Comparison of ENCODE assay signal across 19 mouse cellular contexts in the genomic region with DNA sequence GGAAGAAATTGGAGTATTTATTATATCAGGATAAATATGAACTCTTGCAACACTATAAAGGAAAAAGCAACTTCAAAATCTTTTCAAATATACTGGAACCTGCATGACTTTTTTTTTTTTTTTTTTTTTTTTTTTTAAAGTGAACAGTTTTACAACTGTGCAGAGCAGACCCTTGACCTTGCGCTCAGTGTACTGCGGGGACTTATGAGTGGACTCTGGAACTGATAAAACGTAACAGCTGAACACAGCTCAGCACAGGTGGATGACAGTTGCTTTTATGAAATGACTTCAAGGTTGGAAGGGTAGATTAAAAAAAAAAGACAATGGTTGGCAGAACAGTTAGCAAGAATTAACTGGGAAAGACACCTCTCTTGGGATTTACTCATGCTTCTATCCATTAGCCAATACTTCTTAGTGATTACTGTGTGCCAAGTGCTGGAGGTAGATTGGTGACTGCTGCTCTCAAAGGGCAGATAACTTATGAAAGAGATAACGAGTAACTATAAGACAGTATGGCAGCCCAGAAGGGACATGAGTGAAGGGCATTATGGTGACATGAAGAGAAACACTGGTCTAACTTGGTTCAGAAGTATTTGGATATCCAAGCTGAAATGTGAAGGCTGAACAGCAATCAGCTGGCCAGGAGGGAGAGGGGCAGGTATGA. TPM values are rescaled to one million over a fixed set of nuclear protein-coding genes. Genes with fewer than 3 reads are reported as not detected.
"Had no signal": no experiment of that assay in that cellular context is flagged by ENCODE, and none has a peak within 500 bp of the region (broad histone marks: within the 10 kb centered on the region; RNA-seq: fewer than 3 reads in every experiment).

No protein-coding gene starts in this region.

- H3K27ac ChIP-seq: limb, embryonic 10.5 days; lung, embryonic 15.5 days; midbrain, embryonic 12.5 days; neural tube, embryonic 13.5 days; stomach, embryonic 15.5 days had no signal

- H3K9me3 ChIP-seq: limb, embryonic 10.5 days; lung, embryonic 15.5 days; midbrain, embryonic 12.5 days; neural tube, embryonic 13.5 days; stomach, embryonic 15.5 days had no signal

- H3K9ac ChIP-seq: lung, embryonic 15.5 days; midbrain, embryonic 12.5 days; neural tube, embryonic 13.5 days; stomach, embryonic 15.5 days had no signal

- H3K4me2 ChIP-seq: lung, embryonic 15.5 days; midbrain, embryonic 12.5 days; neural tube, embryonic 13.5 days; stomach, embryonic 15.5 days had no signal

- DNase-seq: kidney, postnatal 25 days; retina, postnatal 1 day; right cerebral cortex, postnatal 4 days; thymus, postnatal 36 days had no signal

- H3K4me1 ChIP-seq: stomach, embryonic 15.5 days had no signal

- H3K4me3 ChIP-seq: limb, embryonic 10.5 days; lung, embryonic 15.5 days; midbrain, embryonic 12.5 days; neural tube, embryonic 13.5 days; stomach, embryonic 15.5 days had no signal

- ATAC-seq: inflammation-experienced regulatory T-cells, adult 6 months; midbrain, embryonic 16.5 days had no signal

RNA-seq across cellular contexts. Expression of a gene that starts 2.0 kb away (rescaled TPM):
- total RNA-seq: megakaryocyte-erythroid progenitor cell, adult 5-6 weeks had no signal

RNA-seq across cellular contexts. Expression of a gene that starts 23.4 kb away (rescaled TPM):
- total RNA-seq: layer of hippocampus, adult 8-10 months; layer of hippocampus, postnatal 14 days; left cerebral cortex, adult 18-20 months; left cerebral cortex, postnatal 14 days; megakaryocyte-erythroid progenitor cell, adult 5-6 weeks had no signal
- polyA plus RNA-seq: inflammation-experienced regulatory T-cells, adult 6 months; limb, embryonic 14.5 days; liver, embryonic 16.5 days; midbrain, embryonic 12.5 days; spleen, adult 2 months; stomach, embryonic 15.5 days had no signal
